Mouse (Mus musculus) erythroid progenitor cell, adult 5-6 weeks (primary cell): ENCODE results near the gene Actg2. TPM values are rescaled to one million over a fixed set of nuclear protein-coding genes. Genes with fewer than 3 reads are reported as not detected.
A peak's percentile ranks its signal among the peaks of the same experiment; 100 is the strongest.

Source experiments
- ATAC-seq: replicated peaks from 2 replicates; pipeline ENCODE4 v1.8.0; 2016; ENCODE audit warnings: moderate number of reproducible peaks, mild to moderate bottlenecking, moderate TSS enrichment, inconsistent platforms; ENCODE audit not compliant: poor library complexity, low FRiP score, severe bottlenecking
- total RNA-seq, 2 experiments: library from RNA; stranded (forward) in 1 of 2; stranded (reverse) in 1 of 2; fragments of 150-400 nt in 1 of 2; fragments of 186-747, 209-891 nt in 1 of 2; gene quantifications; 2 replicates each; pipeline versions ENCODE4 v1.2.3 to v1.2.4; 2015 to 2017; ENCODE audit warnings: low replicate concordance in 2 of 2

Gene Actg2
- total RNA-seq, 2 experiments from 2014 or later = not detected

- no peak for ATAC-seq
Observed at GRCm38 (mm10) chr6:83518637-83519036, 17.4 kb downstream of the Actg2 start.

- no peak for ATAC-seq
Observed at GRCm38 (mm10) chr6:83515172-83515571, 20.9 kb downstream of the Actg2 start.

GRCm38 (mm10) chr6:83512495-83512894 lies 23.6 kb downstream of the Actg2 start:
- peak; percentile 77 for ATAC-seq

GRCm38 (mm10) chr6:83510210-83510609 lies 25.9 kb downstream of the Actg2 start:
- ATAC-seq = no peak

GRCm38 (mm10) chr6:83509442-83509841 lies 26.6 kb downstream of the Actg2 start:
- no peak for ATAC-seq

- peak; percentile 40 for ATAC-seq
Observed at GRCm38 (mm10) chr6:83507168-83507546, 28.9 kb downstream of the Actg2 start.

GRCm38 (mm10) chr6:83506258-83507167 lies 29.6 kb downstream of the Actg2 start, which contains the start of gene Dguok:
TSS of gene Dguok (minus strand) at chr6:83506969.
- ATAC-seq = peak; percentile 93

- ATAC-seq = no peak
Observed at GRCm38 (mm10) chr6:83505554-83505953, 30.5 kb downstream of the Actg2 start.

GRCm38 (mm10) chr6:83503361-83503760 lies 32.7 kb downstream of the Actg2 start:
- ATAC-seq = no peak

GRCm38 (mm10) chr6:83502656-83503055 lies 33.4 kb downstream of the Actg2 start:
- no peak for ATAC-seq

- ATAC-seq = no peak
Observed at GRCm38 (mm10) chr6:83501524-83502310, 34.3 kb downstream of the Actg2 start.

- ATAC-seq = no peak
Observed at GRCm38 (mm10) chr6:83500462-83500861, 35.6 kb downstream of the Actg2 start.

- no peak for ATAC-seq
Observed at GRCm38 (mm10) chr6:83499078-83499477, 37.0 kb downstream of the Actg2 start.

GRCm38 (mm10) chr6:83496753-83497710 lies 39.0 kb downstream of the Actg2 start:
- ATAC-seq = peak; percentile 61

- no peak for ATAC-seq
Observed at GRCm38 (mm10) chr6:83496009-83496752, 39.9 kb downstream of the Actg2 start.

GRCm38 (mm10) chr6:83490622-83491021 lies 45.4 kb downstream of the Actg2 start:
- ATAC-seq = no peak

GRCm38 (mm10) chr6:83488200-83488599 lies 47.9 kb downstream of the Actg2 start:
- no peak for ATAC-seq

- ATAC-seq = no peak
Observed at GRCm38 (mm10) chr6:83487298-83487697, 48.8 kb downstream of the Actg2 start.

GRCm38 (mm10) chr6:83485854-83486253 lies 50.2 kb downstream of the Actg2 start:
- ATAC-seq = no peak
